Mouse (Mus musculus) erythroblast, embryonic 14.5 days (primary cell): Measurements from ENCODE around the gene Stim2. TPM values are rescaled to one million over a fixed set of nuclear protein-coding genes. Genes with fewer than 3 reads are reported as not detected.

Source experiments
- H3K27me3 ChIP-seq: 2 replicates; pipeline ENCODE4 v1.6.1; 2012; ENCODE audit warnings: inconsistent platforms; ENCODE audit not compliant: control insufficient read depth
- H3K36me3 ChIP-seq: 2 replicates; pipeline ENCODE4 v1.6.1; 2012; ENCODE audit warnings: mild to moderate bottlenecking, inconsistent platforms; ENCODE audit not compliant: control insufficient read depth
- H3K4me1 ChIP-seq: 2 replicates; pipeline ENCODE4 v1.6.1; 2012; ENCODE audit warnings: inconsistent platforms; ENCODE audit not compliant: control insufficient read depth
- H3K4me3 ChIP-seq: replicated peaks from 2 replicates; pipeline ENCODE3; 2012; ENCODE audit warnings: moderate library complexity, mild to moderate bottlenecking, inconsistent platforms
- H3K9me3 ChIP-seq: 2 replicates; pipeline ENCODE4 v1.6.1; 2012; ENCODE audit warnings: low read length, inconsistent platforms, mixed read lengths; ENCODE audit not compliant: control insufficient read depth
- GATA1 ChIP-seq: IDR thresholded peaks from 2 replicates; pipeline ENCODE4 v1.6.1; 2012; ENCODE audit warnings: low read length, inconsistent platforms, mixed read lengths
- TAL1 ChIP-seq: IDR thresholded peaks from 3 replicates; pipeline ENCODE4 v1.6.1; 2012; ENCODE audit warnings: low read length, inconsistent platforms, mixed read lengths
- polyA plus RNA-seq: library from polyadenylated mRNA; stranded (reverse); fragments of >175 nt; gene quantifications from 2 replicates; pipeline ENCODE4 v1.2.3, GENCODE M21; 2012

Stim2 gene
- polyA plus RNA-seq, 1 experiment, result 0.11 TPM

DNA sequence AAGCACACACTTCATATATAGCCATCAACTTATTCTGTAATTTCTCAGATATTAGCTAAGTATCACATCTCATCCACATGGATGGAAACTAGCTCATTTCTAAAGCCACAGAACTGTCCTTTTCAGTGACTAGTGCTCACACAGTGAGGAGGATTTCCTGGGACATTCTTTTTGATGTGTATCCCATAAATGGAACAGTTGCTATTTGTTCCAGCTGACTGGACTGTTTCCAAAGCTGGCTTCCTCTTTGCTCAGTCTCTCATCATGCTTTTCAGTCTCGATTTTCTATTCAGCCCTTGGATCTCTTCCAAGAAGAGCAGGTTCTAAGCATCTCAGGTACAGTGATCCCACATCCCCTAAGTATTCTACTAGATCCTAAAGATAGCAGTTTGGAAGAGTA lies 75.0 kb downstream of the Stim2 start:
- no peak overlapping the region for H3K4me3 ChIP-seq
- no peaks in the 10 kb centered on the region for H3K36me3 ChIP-seq
- no peaks in the 10 kb centered on the region for H3K27me3 ChIP-seq
- H3K4me1 ChIP-seq, result peaks cover 15% of the 10 kb centered on the region
- no peaks in the 10 kb centered on the region for H3K9me3 ChIP-seq
- no peak for TF ChIP-seq GATA1
- TF ChIP-seq TAL1, result no peak

DNA sequence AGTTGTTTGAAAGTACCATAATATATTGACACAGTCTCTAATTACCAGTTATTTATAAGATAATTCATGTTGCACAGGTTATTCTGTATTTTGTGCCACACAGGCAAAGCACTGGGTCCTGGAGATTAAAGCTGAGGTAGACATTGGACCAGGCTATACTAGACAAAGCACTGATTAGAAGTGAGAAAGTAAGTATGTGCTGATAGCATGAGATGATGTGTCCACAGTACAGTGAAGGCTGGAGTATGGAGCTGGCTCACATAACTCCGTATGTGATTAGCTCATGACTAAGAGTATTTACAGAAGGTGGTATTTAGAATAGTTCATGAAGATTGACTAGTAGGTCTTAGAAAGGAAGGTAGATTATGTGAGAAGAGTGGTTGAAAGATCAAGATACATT lies 81.7 kb downstream of the Stim2 start:
- TF ChIP-seq GATA1 (no peak), TAL1 (no peak)
- peaks cover 3% of the 10 kb centered on the region for H3K4me1 ChIP-seq
- H3K9me3 ChIP-seq, result no peaks in the 10 kb centered on the region
- no peak overlapping the region for H3K4me3 ChIP-seq
- no peaks in the 10 kb centered on the region for H3K27me3 ChIP-seq
- H3K36me3 ChIP-seq, result no peaks in the 10 kb centered on the region

DNA sequence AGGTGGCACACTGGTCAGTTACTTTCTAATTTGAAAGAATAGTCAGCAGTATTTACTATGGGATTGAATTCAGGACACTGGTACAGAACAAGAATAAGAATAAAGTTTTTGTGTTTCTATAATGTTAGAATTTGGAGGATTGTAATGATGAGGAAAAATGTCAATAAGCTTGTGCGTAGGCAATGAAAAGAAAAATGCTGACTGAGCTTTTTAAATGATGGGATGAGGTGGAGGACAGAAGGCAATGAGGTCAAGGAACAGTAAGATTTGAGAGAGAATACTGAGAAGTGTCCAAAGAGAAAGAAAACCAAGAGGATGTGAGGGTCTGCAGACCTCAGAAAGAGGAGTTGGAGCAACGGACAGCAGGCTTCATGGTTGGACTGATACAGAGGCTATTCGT lies 89.6 kb downstream of the Stim2 start:
- Histone ChIP-seq H3K36me3 (no peaks in the 10 kb centered on the region), H3K4me3 (no peak overlapping the region), H3K27me3 (no peaks in the 10 kb centered on the region), H3K4me1 (no peaks in the 10 kb centered on the region), H3K9me3 (no peaks in the 10 kb centered on the region)
- TF ChIP-seq GATA1 (no peak), TAL1 (no peak)

DNA sequence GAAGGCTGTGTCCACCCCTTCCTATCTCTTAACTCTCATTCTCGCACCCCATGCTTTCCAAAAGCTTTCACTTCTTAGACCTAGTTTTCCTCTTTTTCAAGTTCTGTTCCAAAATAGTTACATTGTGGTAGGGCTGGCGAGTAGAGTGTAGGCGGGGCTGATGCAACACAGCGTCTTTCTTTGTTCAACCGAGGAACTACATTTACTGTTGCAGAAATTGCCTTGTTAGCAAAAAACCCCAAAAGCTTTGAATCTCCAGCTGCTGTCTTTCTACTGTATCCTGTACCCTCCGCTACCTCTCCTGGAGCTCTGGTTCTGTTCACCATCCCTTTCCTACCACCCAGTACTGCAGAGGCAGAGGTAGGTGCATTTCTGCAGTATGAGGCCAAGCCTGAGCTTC lies 99.9 kb downstream of the Stim2 start:
- Histone ChIP-seq H3K36me3 (peaks cover 2% of the 10 kb centered on the region), H3K4me1 (no peaks in the 10 kb centered on the region), H3K9me3 (no peaks in the 10 kb centered on the region), H3K27me3 (no peaks in the 10 kb centered on the region), H3K4me3 (no peak overlapping the region)
- TF ChIP-seq TAL1 (no peak), GATA1 (no peak)

DNA sequence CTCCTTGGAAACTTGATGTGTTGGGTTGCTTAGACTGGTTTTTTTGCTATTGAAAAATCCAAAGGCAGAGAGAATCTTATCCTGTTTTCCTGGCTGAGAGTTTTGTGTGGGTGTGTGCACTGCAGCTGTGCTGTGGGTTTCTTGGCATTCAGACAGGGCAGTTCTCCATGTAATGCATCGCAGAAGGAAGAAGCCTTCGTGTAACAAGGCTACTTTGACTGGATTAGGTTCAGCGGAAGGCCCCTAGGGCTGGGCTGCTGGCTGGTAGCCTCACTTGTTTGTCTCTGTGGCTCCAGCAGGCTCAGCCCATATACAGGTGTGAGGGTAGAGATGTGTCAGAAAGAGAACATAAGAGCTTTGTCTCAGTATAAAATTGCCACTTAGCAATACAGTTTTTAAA lies 102.6 kb downstream of the Stim2 start:
- no peaks in the 10 kb centered on the region for H3K9me3 ChIP-seq
- no peaks in the 10 kb centered on the region for H3K4me1 ChIP-seq
- no peaks in the 10 kb centered on the region for H3K27me3 ChIP-seq
- no peak for TF ChIP-seq TAL1
- no peaks in the 10 kb centered on the region; the same call in 1 of the 2 replicates for H3K36me3 ChIP-seq
- no peak overlapping the region for H3K4me3 ChIP-seq

GRCm38 (mm10) chr5:54101318-54101717 lies 103.0 kb downstream of the Stim2 start:
- no peak for TF ChIP-seq TAL1
- TF ChIP-seq GATA1, result no peak
- no peaks in the 10 kb centered on the region for H3K4me1 ChIP-seq
- no peaks in the 10 kb centered on the region; the same call in 1 of the 2 replicates for H3K36me3 ChIP-seq
- H3K9me3 ChIP-seq, result no peaks in the 10 kb centered on the region
- H3K27me3 ChIP-seq, result no peaks in the 10 kb centered on the region
- no peak overlapping the region for H3K4me3 ChIP-seq

- Histone ChIP-seq H3K4me1 (no peaks in the 10 kb centered on the region), H3K9me3 (no peaks in the 10 kb centered on the region), H3K27me3 (no peaks in the 10 kb centered on the region), H3K36me3 (no peaks in the 10 kb centered on the region; the same call in 1 of the 2 replicates), H3K4me3 (no peak overlapping the region)
- TF ChIP-seq TAL1, result no peak
- TF ChIP-seq GATA1, result no peak
These were observed 103.7 kb downstream of the Stim2 start for GRCm38 (mm10) chr5:54101960-54102359.

- TF ChIP-seq GATA1 (no peak), TAL1 (no peak)
- peaks cover 3% of the 10 kb centered on the region for H3K36me3 ChIP-seq
- H3K4me1 ChIP-seq, result no peaks in the 10 kb centered on the region
- no peaks in the 10 kb centered on the region for H3K27me3 ChIP-seq
- no peaks in the 10 kb centered on the region for H3K9me3 ChIP-seq
- no peak overlapping the region for H3K4me3 ChIP-seq
These were observed 108.4 kb downstream of the Stim2 start for GRCm38 (mm10) chr5:54106669-54107068.

- Histone ChIP-seq H3K36me3 (peaks cover 3% of the 10 kb centered on the region), H3K27me3 (no peaks in the 10 kb centered on the region), H3K4me3 (no peak overlapping the region), H3K4me1 (no peaks in the 10 kb centered on the region), H3K9me3 (no peaks in the 10 kb centered on the region)
- TF ChIP-seq TAL1 (no peak), GATA1 (no peak)
These were observed 108.8 kb downstream of the Stim2 start for GRCm38 (mm10) chr5:54107069-54107468.

DNA sequence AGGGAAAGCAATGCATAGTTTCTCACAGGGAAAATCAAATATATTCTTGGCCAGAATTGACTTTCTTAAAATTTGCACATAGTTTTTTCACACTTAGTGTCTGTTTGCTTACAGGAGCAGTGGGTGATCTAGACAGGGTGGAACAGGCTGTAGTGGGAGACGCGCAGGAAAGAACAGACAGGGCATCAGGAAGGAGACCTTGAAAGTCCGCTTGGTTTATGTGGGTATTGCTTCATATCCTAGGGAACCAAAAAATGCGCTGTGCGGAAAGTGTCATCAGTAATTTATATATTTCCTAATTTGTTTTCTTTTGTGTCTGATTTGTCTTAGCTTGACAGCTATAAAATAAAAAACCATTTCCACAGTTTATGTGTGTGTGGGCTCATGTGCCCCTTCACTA lies 110.8 kb downstream of the Stim2 start:
- no peak overlapping the region for H3K4me3 ChIP-seq
- H3K27me3 ChIP-seq, result no peaks in the 10 kb centered on the region
- no peaks in the 10 kb centered on the region for H3K9me3 ChIP-seq
- TF ChIP-seq GATA1 (no peak), TAL1 (no peak)
- H3K4me1 ChIP-seq, result no peaks in the 10 kb centered on the region
- H3K36me3 ChIP-seq, result peaks cover 3% of the 10 kb centered on the region
